ENCODE assay signal across 8 mouse cellular contexts in genomic region chr11:94958065-94958858, GRCm38 (mm10). TPM values are rescaled to one million over a fixed set of nuclear protein-coding genes. Genes with fewer than 3 reads are reported as not detected.
DNase-seq lines count a peak whose midpoint lies in the region; ATAC-seq lines count a peak whose summit lies in the region.

No protein-coding gene starts in this region.

- no peak overlapping the region for H3K4me2 ChIP-seq in embryonic facial prominence, embryonic 11.5 days (ENCODE audit: low read depth, low read length)
- H3K4me2 ChIP-seq in heart, embryonic 11.5 days = no peak overlapping the region
- H3K4me2 ChIP-seq in kidney, embryonic 14.5 days (replicated peaks; ENCODE audit: low read depth, low read length) = no peak overlapping the region
- H3K4me2 ChIP-seq in stomach, embryonic 16.5 days (ENCODE audit: low read depth, low read length) = peak overlapping the region; percentile 11; the same call in 1 of the 2 replicates

- ATAC-seq in embryonic facial prominence, embryonic 11.5 days (replicated peaks; ENCODE audit: insufficient number of reproducible peaks, low FRiP score, low TSS enrichment, low read depth) = peak; percentile 53; the same call in 1 of the 2 replicates
- ATAC-seq in heart, embryonic 11.5 days (replicated peaks; ENCODE audit: insufficient number of reproducible peaks, low FRiP score, low TSS enrichment) = no peak
- ATAC-seq in kidney, embryonic 14.5 days (ENCODE audit: low FRiP score, low TSS enrichment) = peak; percentile 65
- peak; percentile 77 for ATAC-seq in stomach, embryonic 16.5 days (ENCODE audit: insufficient read depth, low FRiP score)

- H3K4me3 ChIP-seq in embryonic facial prominence, embryonic 11.5 days (ENCODE audit: low read depth, low read length) = no peak overlapping the region
- H3K4me3 ChIP-seq in heart, embryonic 11.5 days (ENCODE audit: low read depth, low read length) = no peak overlapping the region
- no peak overlapping the region for H3K4me3 ChIP-seq in kidney, embryonic 14.5 days (ENCODE audit: low read length)
- no peak overlapping the region for H3K4me3 ChIP-seq in stomach, embryonic 16.5 days (replicated peaks; ENCODE audit: low read length)

- 14% methylated on average over 8 of the region's 8 CpGs for WGBS in embryonic facial prominence, embryonic 11.5 days
- WGBS in heart, embryonic 11.5 days (ENCODE audit: insufficient replicate concordance) = 18% methylated on average over 8 of the region's 8 CpGs
- 17% methylated on average over 8 of the region's 8 CpGs for WGBS in kidney, embryonic 14.5 days
- WGBS in stomach, embryonic 16.5 days = 13% methylated on average over 8 of the region's 8 CpGs

- no peaks in the 10 kb centered on the region for H3K27me3 ChIP-seq in embryonic facial prominence, embryonic 11.5 days (ENCODE audit: control insufficient read depth, insufficient read depth, low read length)
- H3K27me3 ChIP-seq in heart, embryonic 11.5 days (ENCODE audit: control insufficient read depth, insufficient read depth, low read length) = 0 out of 2 replicates have a peak, but pooled peaks cover 2% of the 10 kb centered on the region
- H3K27me3 ChIP-seq in kidney, embryonic 14.5 days (ENCODE audit: control insufficient read depth, insufficient read depth, low read length) = no peaks in the 10 kb centered on the region
- no peaks in the 10 kb centered on the region for H3K27me3 ChIP-seq in stomach, embryonic 16.5 days (ENCODE audit: control insufficient read depth, insufficient read depth, low read length)

- H3K9ac ChIP-seq in embryonic facial prominence, embryonic 11.5 days (replicated peaks; ENCODE audit: low read length) = peak overlapping the region; percentile 14
- no peak overlapping the region for H3K9ac ChIP-seq in heart, embryonic 11.5 days (ENCODE audit: low read depth, low read length)
- no peak overlapping the region for H3K9ac ChIP-seq in kidney, embryonic 14.5 days (ENCODE audit: low read depth, low read length)
- 0 out of 2 replicates have a peak overlapping the region, but pooled peaks have one; percentile 32 for H3K9ac ChIP-seq in stomach, embryonic 16.5 days (ENCODE audit: low read length)

- no peaks in the 10 kb centered on the region for H3K9me3 ChIP-seq in embryonic facial prominence, embryonic 11.5 days (replicated peaks; ENCODE audit: control insufficient read depth, low read length)
- no peaks in the 10 kb centered on the region for H3K9me3 ChIP-seq in heart, embryonic 11.5 days (replicated peaks; ENCODE audit: control insufficient read depth, low read length)
- H3K9me3 ChIP-seq in kidney, embryonic 14.5 days (ENCODE audit: control insufficient read depth, low read length) = no peaks in the 10 kb centered on the region
- H3K9me3 ChIP-seq in stomach, embryonic 16.5 days (replicated peaks; ENCODE audit: control insufficient read depth, low read length) = no peaks in the 10 kb centered on the region

- DNase-seq in CD4-positive helper T cell, adult 2 months (ENCODE audit: low read depth, low spot score) = peak; percentile 69
- DNase-seq in WW6 (ENCODE audit: low read depth, low spot score) = peak; percentile 80
- peak; percentile 29 for DNase-seq in embryonic facial prominence, embryonic 11.5 days (ENCODE audit: low spot score)
- DNase-seq in lung, postnatal 25 days (ENCODE audit: low spot score) = peak; percentile 87
- no peak for DNase-seq in thymus, postnatal 36 days

- H3K36me3 ChIP-seq in embryonic facial prominence, embryonic 11.5 days (replicated peaks; ENCODE audit: control insufficient read depth, insufficient read depth, low read depth, low read length) = no peaks in the 10 kb centered on the region
- no peaks in the 10 kb centered on the region for H3K36me3 ChIP-seq in heart, embryonic 11.5 days (ENCODE audit: control insufficient read depth, insufficient read depth, low read length)
- H3K36me3 ChIP-seq in kidney, embryonic 14.5 days (ENCODE audit: control insufficient read depth, insufficient read depth, low read length) = no peaks in the 10 kb centered on the region
- no peaks in the 10 kb centered on the region for H3K36me3 ChIP-seq in stomach, embryonic 16.5 days (ENCODE audit: control insufficient read depth, insufficient read depth, low read length)

- no peaks in the 10 kb centered on the region; the same call in 1 of the 2 replicates for H3K4me1 ChIP-seq in embryonic facial prominence, embryonic 11.5 days (ENCODE audit: control insufficient read depth, insufficient read depth, low read length)
- peaks cover 9% of the 10 kb centered on the region; the same call in 1 of the 2 replicates for H3K4me1 ChIP-seq in heart, embryonic 11.5 days (ENCODE audit: control insufficient read depth, insufficient read depth, low read length)
- peaks cover 8% of the 10 kb centered on the region; the same call in 1 of the 2 replicates for H3K4me1 ChIP-seq in kidney, embryonic 14.5 days (ENCODE audit: control insufficient read depth, insufficient read depth, low read length)
- peaks cover 11% of the 10 kb centered on the region for H3K4me1 ChIP-seq in stomach, embryonic 16.5 days (ENCODE audit: control insufficient read depth, insufficient read depth, low read length)

- no peak overlapping the region for H3K27ac ChIP-seq in embryonic facial prominence, embryonic 11.5 days (replicated peaks; ENCODE audit: low read depth, low read length)
- H3K27ac ChIP-seq in heart, embryonic 11.5 days (ENCODE audit: low read depth, low read length) = peak overlapping the region; percentile 50; the same call in 1 of the 2 replicates
- peak overlapping the region; percentile 37; the same call in 1 of the 2 replicates for H3K27ac ChIP-seq in kidney, embryonic 14.5 days (ENCODE audit: low read depth, low read length)
- H3K27ac ChIP-seq in stomach, embryonic 16.5 days (ENCODE audit: low read length) = 0 out of 2 replicates have a peak overlapping the region, but pooled peaks have one; percentile 13

RNA-seq across cellular contexts. Expression of gene Hils1, which starts 9.1 kb away (rescaled TPM):
- not detected in 2 replicates for polyA plus RNA-seq in embryonic facial prominence, embryonic 11.5 days (2014; fragmentation: Nextera tagmentation; extraction: Ambion mirVana)
- 0.24 TPM in 1 of 2 replicates, not detected in the other for polyA plus RNA-seq in heart, embryonic 11.5 days (2014; fragmentation: Nextera tagmentation; extraction: Ambion mirVana)
- polyA plus RNA-seq in kidney, embryonic 14.5 days (2014; fragmentation: Nextera tagmentation; extraction: Ambion mirVana) = not detected in 2 replicates
- not detected in 2 replicates for polyA plus RNA-seq in stomach, embryonic 16.5 days (2015; fragmentation: Nextera tagmentation; extraction: Ambion mirVana)

RNA-seq across cellular contexts. Expression of gene Sgca, which starts 17.9 kb away (rescaled TPM):
- 0.38 and 0.84 TPM in 2 replicates for polyA plus RNA-seq in embryonic facial prominence, embryonic 11.5 days (2014; fragmentation: Nextera tagmentation; extraction: Ambion mirVana)
- 24.7 and 25.3 TPM in 2 replicates for polyA plus RNA-seq in heart, embryonic 11.5 days (2014; fragmentation: Nextera tagmentation; extraction: Ambion mirVana)
- polyA plus RNA-seq in kidney, embryonic 14.5 days (2014; fragmentation: Nextera tagmentation; extraction: Ambion mirVana) = 0.24 TPM in 1 of 2 replicates, not detected in the other
- polyA plus RNA-seq in stomach, embryonic 16.5 days (2015; fragmentation: Nextera tagmentation; extraction: Ambion mirVana) = 0.41 and 3.2 TPM in 2 replicates

RNA-seq across cellular contexts. Expression of gene Col1a1, which starts 22.2 kb away (rescaled TPM):
- polyA plus RNA-seq in embryonic facial prominence, embryonic 11.5 days (2014; fragmentation: Nextera tagmentation; extraction: Ambion mirVana) = 93.8 and 109 TPM in 2 replicates
- 129 and 157 TPM in 2 replicates for polyA plus RNA-seq in heart, embryonic 11.5 days (2014; fragmentation: Nextera tagmentation; extraction: Ambion mirVana)
- 248 and 380 TPM in 2 replicates for polyA plus RNA-seq in kidney, embryonic 14.5 days (2014; fragmentation: Nextera tagmentation; extraction: Ambion mirVana)
- polyA plus RNA-seq in stomach, embryonic 16.5 days (2015; fragmentation: Nextera tagmentation; extraction: Ambion mirVana) = 2,066 and 2,076 TPM in 2 replicates

RNA-seq across cellular contexts. Expression of gene Ppp1r9b, which starts 32.6 kb away (rescaled TPM):
- 9.9 and 10.5 TPM in 2 replicates for polyA plus RNA-seq in embryonic facial prominence, embryonic 11.5 days (2014; fragmentation: Nextera tagmentation; extraction: Ambion mirVana)
- 11.4 and 16.3 TPM in 2 replicates for polyA plus RNA-seq in heart, embryonic 11.5 days (2014; fragmentation: Nextera tagmentation; extraction: Ambion mirVana)
- 12.0 and 14.6 TPM in 2 replicates for polyA plus RNA-seq in kidney, embryonic 14.5 days (2014; fragmentation: Nextera tagmentation; extraction: Ambion mirVana)
- polyA plus RNA-seq in stomach, embryonic 16.5 days (2015; fragmentation: Nextera tagmentation; extraction: Ambion mirVana) = 6.6 and 8.0 TPM in 2 replicates

RNA-seq across cellular contexts. Expression of gene Samd14, which starts 51.4 kb away (rescaled TPM):
- 31.1 and 33.9 TPM in 2 replicates for polyA plus RNA-seq in embryonic facial prominence, embryonic 11.5 days (2014; fragmentation: Nextera tagmentation; extraction: Ambion mirVana)
- polyA plus RNA-seq in heart, embryonic 11.5 days (2014; fragmentation: Nextera tagmentation; extraction: Ambion mirVana) = 16.0 and 16.3 TPM in 2 replicates
- polyA plus RNA-seq in kidney, embryonic 14.5 days (2014; fragmentation: Nextera tagmentation; extraction: Ambion mirVana) = 14.7 and 18.3 TPM in 2 replicates
- polyA plus RNA-seq in stomach, embryonic 16.5 days (2015; fragmentation: Nextera tagmentation; extraction: Ambion mirVana) = 14.7 and 15.9 TPM in 2 replicates

Comparison
In these comparisons a context has a peak if more than half of its experiments do, and no peak if none do; other contexts are left out.
1. DNase-seq: peak in CD4-positive helper T cell, adult 2 months (single experiment), WW6 (single experiment), embryonic facial prominence, embryonic 11.5 days (single experiment) and lung, postnatal 25 days (single experiment); none in thymus, postnatal 36 days (0 of 2).
2. H3K9ac ChIP-seq: peak in embryonic facial prominence, embryonic 11.5 days (single experiment) and stomach, embryonic 16.5 days (single experiment); none in heart, embryonic 11.5 days (single experiment) and kidney, embryonic 14.5 days (single experiment).